Mouse (Mus musculus) neutrophil, adult 59 days (primary cell): Measurements from ENCODE around the gene Med29. TPM values are rescaled to one million over a fixed set of nuclear protein-coding genes. Genes with fewer than 3 reads are reported as not detected.

Experiments used
- total RNA-seq, 2 experiments: library from RNA; stranded (reverse); gene quantifications; 1 replicate in 1 of 2; 2 replicates in 1 of 2; pipeline ENCODE4 v1.2.4; 2023

Gene Med29
- 10 to 100 TPM in 1 of 2 experiments, 1 to 10 TPM in 1; 7.2 to 10.1 TPM for total RNA-seq

GRCm38 (mm10) chr7:28392429-28393271 is at the start of gene Med29, which contains the start of gene Paf1:
Med29 (minus strand) TSS chr7:28392708.
Paf1 (plus strand) TSS chr7:28392951.

DNA sequence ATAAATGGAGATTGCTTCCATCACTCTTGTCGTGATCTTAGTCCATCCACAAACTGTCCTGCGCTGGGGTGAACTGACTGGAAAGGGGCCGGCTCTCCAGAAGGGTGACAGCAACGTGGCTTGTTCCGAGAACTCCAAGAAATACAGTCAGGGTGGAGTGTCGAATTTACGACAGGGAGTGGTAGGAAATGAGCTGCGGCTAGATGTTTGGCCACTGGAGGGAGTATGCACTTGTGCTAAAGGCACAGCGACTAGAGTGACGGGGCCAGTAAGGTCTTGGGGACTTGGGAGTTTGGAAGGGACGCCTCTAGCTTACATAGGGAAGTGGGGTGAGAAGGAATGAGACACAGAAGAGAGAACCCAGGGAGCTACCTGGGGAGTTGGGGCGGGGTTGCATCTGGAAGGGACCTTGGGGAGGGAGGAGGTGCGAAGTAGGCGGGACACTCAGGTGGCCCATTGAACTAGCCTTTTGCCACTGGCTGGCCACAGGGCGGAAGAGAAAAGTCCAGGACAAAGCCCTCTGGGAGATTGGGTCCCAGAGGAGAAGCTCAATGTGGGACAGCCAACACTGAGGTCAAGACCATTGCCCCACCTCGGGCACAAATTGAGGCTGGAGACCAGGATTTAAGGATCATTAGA is 44.5 kb upstream of the Med29 start, which contains the start of gene Gmfg:
Gene Gmfg (plus strand): TSS at position 516 of the 639 bp plus-strand sequence.

GRCm38 (mm10) chr7:28380237-28381016 is 12.1 kb downstream of the Med29 start, which contains the start of gene Zfp36:
Zfp36 (minus strand) TSS chr7:28380253.

GRCm38 (mm10) chr7:28372251-28373108 is 20.0 kb downstream of the Med29 start, which contains the start of gene Plekhg2:
Plekhg2 (minus strand) TSS chr7:28372599.

DNA sequence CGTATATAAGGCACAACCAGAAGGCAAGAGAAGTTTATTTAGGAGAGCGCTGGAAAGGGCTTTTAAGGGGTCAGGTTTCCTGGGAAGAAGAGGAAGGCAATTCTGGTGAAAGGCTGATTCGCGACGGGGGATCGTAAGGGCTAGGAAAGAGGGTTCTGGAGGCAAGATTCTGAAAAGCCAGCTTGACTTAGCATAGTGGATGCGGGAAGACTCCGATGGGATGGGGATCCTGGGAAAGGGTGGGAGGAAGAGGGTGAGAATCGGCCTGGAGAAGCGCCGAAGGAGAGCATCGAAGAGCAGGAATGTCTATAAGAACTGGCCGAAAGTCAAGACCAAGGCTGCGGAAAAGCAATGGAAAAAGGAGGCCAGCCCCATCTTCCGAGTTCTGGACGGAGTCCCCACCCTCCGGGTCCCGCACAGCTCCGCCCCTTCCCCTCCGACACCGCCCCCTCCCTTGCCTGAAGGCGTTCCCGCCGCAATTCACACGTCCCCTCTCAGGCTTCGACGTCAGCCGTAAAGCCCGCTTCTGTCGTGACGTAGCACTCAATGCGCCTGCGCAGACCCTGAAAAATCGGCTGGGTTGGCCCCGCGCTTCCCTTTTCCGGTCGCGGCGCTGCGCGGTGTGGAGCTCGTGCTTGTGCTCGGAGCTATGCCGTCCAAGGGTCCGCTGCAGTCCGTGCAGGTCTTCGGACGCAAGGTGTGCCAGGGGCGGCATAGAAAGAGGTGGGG is 42.2 kb downstream of the Med29 start, which contains the start of gene Rps16:
Gene Rps16 (plus strand): TSS at position 498 of the 729 bp plus-strand sequence.

DNA sequence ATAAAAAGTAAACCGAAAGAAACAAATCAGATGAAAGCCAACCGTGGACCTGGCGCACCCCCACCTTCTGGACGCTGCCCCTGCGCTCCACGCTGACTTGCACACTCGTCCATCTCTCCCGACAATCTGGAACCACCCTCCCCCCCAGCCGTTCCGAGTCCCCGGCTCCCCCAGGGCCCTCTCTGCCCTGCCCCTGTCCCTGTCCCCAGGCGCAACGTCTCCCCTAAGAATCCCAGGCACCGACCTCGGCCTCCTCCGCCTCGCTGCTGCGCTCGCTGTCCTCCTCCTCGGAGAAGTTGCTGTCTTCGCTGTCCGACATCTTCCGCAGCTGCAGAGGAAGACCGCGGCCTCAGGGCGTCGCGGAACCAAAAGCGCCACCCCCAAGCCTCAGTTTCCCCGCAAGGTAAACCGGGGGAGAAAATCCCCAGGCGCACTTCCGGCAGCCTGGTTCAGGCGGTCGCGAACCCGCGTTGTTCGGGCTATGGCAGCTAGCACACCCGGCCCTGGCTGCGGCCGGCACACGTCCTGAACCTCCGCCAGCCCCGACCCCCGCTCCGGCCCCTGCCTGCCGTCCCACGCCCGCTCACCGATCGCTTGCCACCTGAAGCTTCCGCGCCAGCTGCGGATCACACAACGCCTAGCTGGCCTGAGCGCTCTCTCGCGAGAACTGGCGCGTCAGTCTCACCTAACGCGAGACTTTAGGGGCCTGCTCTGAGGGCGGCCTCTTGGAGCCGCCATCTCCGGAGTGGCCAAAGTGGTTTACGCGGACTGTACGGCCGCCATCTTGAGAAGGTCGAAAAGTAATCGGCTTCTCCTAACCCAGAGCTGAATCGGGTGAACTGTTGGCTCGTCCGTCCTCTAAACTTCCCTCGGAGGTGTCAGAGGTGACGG is 54.2 kb downstream of the Med29 start, which contains the start of gene Supt5:
Gene Supt5 (minus strand): TSS at position 639 of the 891 bp plus-strand sequence.

Other genes starting within 250 kb of the Med29 start
- 10 to 100 TPM; 62.5 to 81.4 TPM for gene Fbl, start 223.0 kb downstream of the Med29 start, total RNA-seq
- gene Dyrk1b, start 213.2 kb downstream of the Med29 start, total RNA-seq = 10 to 100 TPM; 13.9 to 15.7 TPM
- 1 to 10 TPM; 1.4 to 1.8 TPM for gene Eid2, start 124.8 kb downstream of the Med29 start, total RNA-seq
- 1 to 10 TPM; 4.3 to 5.0 TPM for gene Eid2b, start 115.0 kb downstream of the Med29 start, total RNA-seq
- gene Selenov, start 101.5 kb downstream of the Med29 start, total RNA-seq = not detected
- gene Dll3, start 90.5 kb downstream of the Med29 start, total RNA-seq = not detected
- 10 to 100 TPM; 27.4 to 29.6 TPM for gene Timm50, start 80.6 kb downstream of the Med29 start, total RNA-seq
- 10 to 100 TPM; 70.9 to 78.0 TPM for gene Supt5, start 54.0 kb downstream of the Med29 start, total RNA-seq
- gene Rps16, start 42.1 kb downstream of the Med29 start, total RNA-seq = 1,000 to 10,000 TPM; 1,016 to 1,191 TPM
- 10 to 100 TPM; 22.3 to 30.8 TPM for gene Plekhg2, start 20.1 kb downstream of the Med29 start, total RNA-seq
- 1,000 to 10,000 TPM; 1,188 to 1,652 TPM for gene Zfp36, start 12.5 kb downstream of the Med29 start, total RNA-seq
- gene Paf1, start 243 bp upstream of the Med29 start, total RNA-seq = 10 to 100 TPM; 62.9 to 73.5 TPM
- gene Gmfg, start 44.7 kb upstream of the Med29 start, total RNA-seq = 100 to 1,000 TPM; 538 to 594 TPM
- gene Lrfn1, start 59.3 kb upstream of the Med29 start, total RNA-seq = 1 to 10 TPM; 3.2 to 4.2 TPM
- gene Ifnl2, start 117.7 kb upstream of the Med29 start, total RNA-seq = not detected
- not detected for gene Ifnl3, start 130.1 kb upstream of the Med29 start, total RNA-seq
- not detected for gene Sycn, start 148.2 kb upstream of the Med29 start, total RNA-seq
- gene Nccrp1, start 154.5 kb upstream of the Med29 start, total RNA-seq = under 1 TPM in 1 of 2 experiments, not detected in 1; 0.90 TPM
- gene Samd4b, start 205.4 kb upstream of the Med29 start, total RNA-seq = 10 to 100 TPM; 45.3 to 48.4 TPM
- 10 to 100 TPM in 1 of 2 experiments, 1 to 10 TPM in 1; 9.5 to 12.7 TPM for gene Pak4, start 205.5 kb upstream of the Med29 start, total RNA-seq
- not detected for gene Acp7, start 238.6 kb upstream of the Med29 start, total RNA-seq